Mouse (Mus musculus) leukemia stem cell, adult 10-12 weeks (primary cell): Measurements from ENCODE around the gene Dhx9. TPM values are rescaled to one million over a fixed set of nuclear protein-coding genes. Genes with fewer than 3 reads are reported as not detected.

ENCODE experiments used
- polyA plus RNA-seq: library from polyadenylated mRNA; stranded (reverse); fragments of >175 nt; gene quantifications from 2 replicates; pipeline ENCODE4 v1.2.3, GENCODE M21; 2012; ENCODE audit warnings: low replicate concordance

Dhx9 gene
- 3.8 and 12.4 TPM in 2 replicates for polyA plus RNA-seq

GRCm38 (mm10) chr1:153487500-153487879, at the start of gene Dhx9:
TSS of gene Dhx9 (minus strand) at chr1:153487660.

GRCm38 (mm10) chr1:153424770-153425584, 62.5 kb downstream of the Dhx9 start, which contains the start of gene Shcbp1l:
TSS of gene Shcbp1l (plus strand) at chr1:153425162.

Other genes starting within 250 kb of the Dhx9 start
- 1.3 and 2.3 TPM in 2 replicates for gene Lamc1, start 154.9 kb downstream of the Dhx9 start, polyA plus RNA-seq
- 2.3 and 2.9 TPM in 2 replicates for gene Shcbp1l, start 62.5 kb downstream of the Dhx9 start, polyA plus RNA-seq
- gene Npl, start 62.4 kb upstream of the Dhx9 start, polyA plus RNA-seq = 0.10 and 0.68 TPM in 2 replicates
- 0.07 TPM in 1 of 2 replicates, not detected in the other for gene Rgs8, start 165.4 kb upstream of the Dhx9 start, polyA plus RNA-seq